Mouse (Mus musculus) small intestine, adult 2 months (tissue): ENCODE results near the gene N4bp2l2.

Experiments
- CTCF ChIP-seq: fragments of 200-500 bp; IDR thresholded peaks from 2 replicates; pipeline ENCODE4 v1.5.1; 2012; ENCODE audit warnings: low read depth, mild to moderate bottlenecking, control low read depth, inconsistent platforms, low read length, moderate library complexity, mixed read lengths; ENCODE audit not compliant: insufficient replicate concordance, insufficient read length; ENCODE audit errors: extremely low read depth
- POLR2A ChIP-seq: fragments of 200-500 bp; IDR thresholded peaks from 2 replicates; pipeline ENCODE4 v1.6.1; 2012; ENCODE audit warnings: low read depth, mild to moderate bottlenecking, control low read depth, inconsistent platforms, low read length, moderate library complexity

GRCm38 (mm10) chr5:150566971-150567370, 99.0 kb downstream of the N4bp2l2 start:
- TF ChIP-seq CTCF, result no peak
- no peak for TF ChIP-seq POLR2A
